Comparison of ENCODE assay signal across 8 mouse cellular contexts in the genomic region with DNA sequence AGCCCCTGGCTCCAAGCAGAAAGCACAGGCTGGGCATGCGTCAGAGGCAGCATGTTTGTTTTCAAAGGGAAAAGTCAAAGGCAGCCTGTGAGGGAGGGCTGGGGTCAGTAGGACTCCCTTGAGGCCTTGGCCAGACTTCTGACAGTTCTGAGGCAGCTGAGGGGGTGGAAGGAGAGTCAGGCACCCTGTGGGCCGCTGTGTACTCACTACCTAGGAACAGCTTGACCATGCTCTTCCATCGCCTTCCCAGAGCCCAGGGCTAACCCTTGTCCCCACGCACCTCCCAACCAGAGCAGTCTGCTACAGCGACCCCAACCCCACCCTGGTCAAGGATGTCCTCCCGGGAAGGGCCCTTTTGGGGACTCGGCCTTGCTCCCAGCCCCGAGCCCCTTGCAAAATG. TPM values are rescaled to one million over a fixed set of nuclear protein-coding genes. Genes with fewer than 3 reads are reported as not detected.
DNase-seq lines count a peak whose midpoint lies in the region; ATAC-seq and TF ChIP-seq lines count a peak whose summit lies in the region.

No protein-coding gene starts in this region.

- no peak for TF ChIP-seq CTCF in heart, postnatal 0 days (IDR thresholded peaks at IDR 0.05; ENCODE audit: low read depth)

- DNase-seq in ovary, postnatal 36 days (ENCODE audit: low spot score) = peak; percentile 63
- no peak for DNase-seq in ovary, postnatal 10 days (ENCODE audit: low spot score)
- no peak for DNase-seq in heart, postnatal 0 days (ENCODE audit: low spot score)
- DNase-seq in liver, embryonic 13.5 days = no peak
- no peak for DNase-seq in cerebellum, postnatal 25 days
- DNase-seq in T-cell, adult 2 months (ENCODE audit: low spot score) = no peak
- no peak for DNase-seq in gastrocnemius, postnatal 25 days

- ATAC-seq in heart, postnatal 0 days (ENCODE audit: insufficient read depth, low read depth) = no peak
- ATAC-seq in liver, embryonic 13.5 days (ENCODE audit: low read depth) = no peak
- no peak for ATAC-seq in neural tube, embryonic 15.5 days (ENCODE audit: low FRiP score)

- no peak overlapping the region for H3K9ac ChIP-seq in heart, postnatal 0 days (replicated peaks; ENCODE audit: low read depth, low read length)
- H3K9ac ChIP-seq in liver, embryonic 13.5 days = peak overlapping the region; percentile 79
- no peak overlapping the region for H3K9ac ChIP-seq in neural tube, embryonic 15.5 days (replicated peaks)

- no peak overlapping the region for H3K4me3 ChIP-seq in heart, postnatal 0 days (ENCODE audit: low read depth, low read length)
- peak overlapping the region; percentile 72; the same call in 1 of the 2 replicates for H3K4me3 ChIP-seq in liver, embryonic 13.5 days (replicated peaks)
- 0 out of 2 replicates have a peak overlapping the region, but pooled peaks have one; percentile 60 for H3K4me3 ChIP-seq in neural tube, embryonic 15.5 days (replicated peaks)

- H3K4me2 ChIP-seq in heart, postnatal 0 days (ENCODE audit: low read depth, low read length) = 0 out of 2 replicates have a peak overlapping the region, but pooled peaks have one; percentile 89
- peak overlapping the region; percentile 100 for H3K4me2 ChIP-seq in liver, embryonic 13.5 days
- peak overlapping the region; percentile 90 for H3K4me2 ChIP-seq in neural tube, embryonic 15.5 days

- H3K4me1 ChIP-seq in heart, postnatal 0 days (ENCODE audit: control insufficient read depth, insufficient read depth) = peaks cover 10% of the 10 kb centered on the region; the same call in 1 of the 2 replicates
- peaks cover 63% of the 10 kb centered on the region for H3K4me1 ChIP-seq in liver, embryonic 13.5 days (replicated peaks)
- H3K4me1 ChIP-seq in neural tube, embryonic 15.5 days = peaks cover 50% of the 10 kb centered on the region

- H3K27me3 ChIP-seq in heart, postnatal 0 days (ENCODE audit: control insufficient read depth, insufficient read depth, low read length) = no peaks in the 10 kb centered on the region
- H3K27me3 ChIP-seq in liver, embryonic 13.5 days = no peaks in the 10 kb centered on the region
- H3K27me3 ChIP-seq in neural tube, embryonic 15.5 days (replicated peaks) = no peaks in the 10 kb centered on the region

- H3K27ac ChIP-seq in heart, postnatal 0 days (ENCODE audit: low read depth) = peak overlapping the region; percentile 56
- H3K27ac ChIP-seq in liver, embryonic 13.5 days = peak overlapping the region; percentile 82
- peak overlapping the region; percentile 61 for H3K27ac ChIP-seq in neural tube, embryonic 15.5 days (replicated peaks)

- TF ChIP-seq EP300 in heart, postnatal 0 days (IDR thresholded peaks at IDR 0.05; ENCODE audit: low read depth) = no peak

- WGBS in heart, postnatal 0 days = 49% methylated on average over 8 of the region's 8 CpGs
- 67% methylated on average over 8 of the region's 8 CpGs for WGBS in liver, embryonic 13.5 days (ENCODE audit: insufficient replicate concordance)
- WGBS in neural tube, embryonic 15.5 days = 54% methylated on average over 8 of the region's 8 CpGs

- H3K36me3 ChIP-seq in heart, postnatal 0 days (replicated peaks; ENCODE audit: control insufficient read depth, insufficient read depth, low read length) = peaks cover 39% of the 10 kb centered on the region
- peaks cover 68% of the 10 kb centered on the region for H3K36me3 ChIP-seq in liver, embryonic 13.5 days
- peaks cover 40% of the 10 kb centered on the region for H3K36me3 ChIP-seq in neural tube, embryonic 15.5 days

- no peaks in the 10 kb centered on the region for H3K9me3 ChIP-seq in heart, postnatal 0 days (replicated peaks; ENCODE audit: control insufficient read depth, low read length)
- H3K9me3 ChIP-seq in liver, embryonic 13.5 days (replicated peaks) = no peaks in the 10 kb centered on the region
- H3K9me3 ChIP-seq in neural tube, embryonic 15.5 days (replicated peaks) = no peaks in the 10 kb centered on the region

RNA-seq across cellular contexts. Expression of a gene that starts 1.0 kb away (rescaled TPM):
- total RNA-seq in heart, postnatal 0 days (2014; rRNA removed; ENCODE audit: low replicate concordance) = 111 and 125 TPM in 2 replicates
- polyA plus RNA-seq in heart, postnatal 0 days (2015; fragmentation: Nextera tagmentation; extraction: Ambion mirVana) = 53.3 and 59.6 TPM in 2 replicates
- polyA plus RNA-seq in liver, embryonic 13.5 days (2015; fragmentation: Nextera tagmentation; extraction: Ambion mirVana) = 82.8 and 84.9 TPM in 2 replicates
- polyA plus RNA-seq in neural tube, embryonic 15.5 days (2015; fragmentation: Nextera tagmentation; extraction: Ambion mirVana) = 137 and 142 TPM in 2 replicates
- total RNA-seq in gastrocnemius, postnatal 25 days (2021) = 10 to 100 TPM in 1 of 2 experiments, 1 to 10 TPM in 1; 4.7 to 10.3 TPM

RNA-seq across cellular contexts. Expression of a gene that starts 15.5 kb away (rescaled TPM):
- 107 and 143 TPM in 2 replicates for total RNA-seq in heart, postnatal 0 days (2014; rRNA removed; ENCODE audit: low replicate concordance)
- 55.6 and 57.3 TPM in 2 replicates for polyA plus RNA-seq in heart, postnatal 0 days (2015; fragmentation: Nextera tagmentation; extraction: Ambion mirVana)
- polyA plus RNA-seq in liver, embryonic 13.5 days (2015; fragmentation: Nextera tagmentation; extraction: Ambion mirVana) = 54.2 and 62.4 TPM in 2 replicates
- polyA plus RNA-seq in neural tube, embryonic 15.5 days (2015; fragmentation: Nextera tagmentation; extraction: Ambion mirVana) = 170 and 175 TPM in 2 replicates
- total RNA-seq in gastrocnemius, postnatal 25 days (2021) = 10 to 100 TPM; 15.4 to 20.0 TPM

RNA-seq across cellular contexts. Expression of a gene that starts 22.8 kb away (rescaled TPM):
- total RNA-seq in heart, postnatal 0 days (2014; rRNA removed; ENCODE audit: low replicate concordance) = 1.5 and 2.2 TPM in 2 replicates
- polyA plus RNA-seq in heart, postnatal 0 days (2015; fragmentation: Nextera tagmentation; extraction: Ambion mirVana) = 1.3 and 1.6 TPM in 2 replicates
- polyA plus RNA-seq in liver, embryonic 13.5 days (2015; fragmentation: Nextera tagmentation; extraction: Ambion mirVana) = 5.4 and 5.6 TPM in 2 replicates
- 1.5 and 2.6 TPM in 2 replicates for polyA plus RNA-seq in neural tube, embryonic 15.5 days (2015; fragmentation: Nextera tagmentation; extraction: Ambion mirVana)
- total RNA-seq in gastrocnemius, postnatal 25 days (2021) = under 1 TPM; 0.54 to 0.56 TPM

RNA-seq across cellular contexts. Expression of a gene that starts 39.1 kb away (rescaled TPM):
- 0.15 and 5.4 TPM in 2 replicates for total RNA-seq in heart, postnatal 0 days (2014; rRNA removed; ENCODE audit: low replicate concordance)
- polyA plus RNA-seq in heart, postnatal 0 days (2015; fragmentation: Nextera tagmentation; extraction: Ambion mirVana) = 1.4 and 1.7 TPM in 2 replicates
- polyA plus RNA-seq in liver, embryonic 13.5 days (2015; fragmentation: Nextera tagmentation; extraction: Ambion mirVana) = 3.9 and 4.1 TPM in 2 replicates
- 0.22 TPM in 2 replicates for polyA plus RNA-seq in neural tube, embryonic 15.5 days (2015; fragmentation: Nextera tagmentation; extraction: Ambion mirVana)
- total RNA-seq in gastrocnemius, postnatal 25 days (2021) = under 1 TPM in 1 of 2 experiments, not detected in 1; 0.33 TPM

RNA-seq across cellular contexts. Expression of a gene that starts 53.9 kb away (rescaled TPM):
- total RNA-seq in heart, postnatal 0 days (2014; rRNA removed; ENCODE audit: low replicate concordance) = 7.3 and 13.9 TPM in 2 replicates
- polyA plus RNA-seq in heart, postnatal 0 days (2015; fragmentation: Nextera tagmentation; extraction: Ambion mirVana) = 7.9 and 9.1 TPM in 2 replicates
- 9.7 and 10.5 TPM in 2 replicates for polyA plus RNA-seq in liver, embryonic 13.5 days (2015; fragmentation: Nextera tagmentation; extraction: Ambion mirVana)
- polyA plus RNA-seq in neural tube, embryonic 15.5 days (2015; fragmentation: Nextera tagmentation; extraction: Ambion mirVana) = 14.7 and 19.2 TPM in 2 replicates
- total RNA-seq in gastrocnemius, postnatal 25 days (2021) = 10 to 100 TPM in 1 of 2 experiments, 1 to 10 TPM in 1; 8.1 to 19.3 TPM
